Mouse (Mus musculus) inflammation-experienced regulatory T-cells, adult 6 months (primary cell): ENCODE data around the gene Pid1. TPM values are rescaled to one million over a fixed set of nuclear protein-coding genes. Genes with fewer than 3 reads are reported as not detected.

Source experiments
- ATAC-seq: one replicate; pipeline ENCODE4 v1.8.0; 2017
- polyA plus RNA-seq, 3 experiments: library from polyadenylated mRNA; unstranded; fragments of 100-300 nt; shearing (Covaris generic); gene quantifications; one replicate each; pipeline ENCODE4 v1.2.1; 2017

The Pid1 gene
- polyA plus RNA-seq, 3 experiments from 2014 or later: 0.23 to 0.80 (median 0.40) TPM

DNA sequence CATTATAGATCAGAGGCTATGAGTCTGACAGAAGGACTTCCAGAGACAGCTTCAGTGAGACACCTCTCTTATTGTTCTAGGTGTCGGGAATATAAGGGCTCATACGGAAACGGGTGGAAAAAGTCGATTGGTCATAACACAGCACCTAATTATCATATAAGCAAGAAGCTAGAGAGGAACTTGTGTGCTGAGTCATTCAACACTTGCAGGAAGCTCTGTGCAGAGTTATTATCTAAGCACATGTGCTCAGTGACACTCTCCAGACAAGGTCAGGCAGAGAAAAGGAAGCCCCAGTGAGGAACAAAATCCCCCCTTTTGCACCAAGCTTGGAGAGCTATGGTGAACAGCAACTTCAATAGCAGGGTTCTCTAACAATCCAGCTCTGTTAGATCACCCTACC, 361.4 kb downstream of the Pid1 start:
- no peak for ATAC-seq
